Mouse (Mus musculus) midbrain, embryonic 13.5 days (tissue): ENCODE data around the gene Nkiras1. TPM values are rescaled to one million over a fixed set of nuclear protein-coding genes. Genes with fewer than 3 reads are reported as not detected.
"Not testable (repeated sequence)": the region's sequence is repeated elsewhere in the genome, so short reads cannot be mapped to it uniquely, and the experiment has no call there.

Experiments
- ATAC-seq: fragments of 200-750 bp; cut with Nextera tagmentation; 2 replicates; pipeline ENCODE4 v1.8.0; 2017; ENCODE audit warnings: mild to moderate bottlenecking, moderate TSS enrichment, moderate library complexity
- H3K27ac ChIP-seq: fragments of 300-500 bp; sonication (generic); 2 replicates; pipeline ENCODE4 v1.5.1; 2015; ENCODE audit warnings: inconsistent platforms, mild to moderate bottlenecking, moderate library complexity
- H3K27me3 ChIP-seq: fragments of 300-500 bp; sonication (generic); 2 replicates; pipeline ENCODE4 v1.6.1; 2015; ENCODE audit warnings: mild to moderate bottlenecking, inconsistent platforms
- H3K36me3 ChIP-seq: fragments of 300-500 bp; sonication (generic); 2 replicates; pipeline ENCODE4 v1.6.1; 2015; ENCODE audit warnings: mild to moderate bottlenecking, inconsistent platforms
- H3K4me1 ChIP-seq: fragments of 300-500 bp; sonication (generic); replicated peaks from 2 replicates; pipeline ENCODE4 v1.6.1; 2015; ENCODE audit warnings: inconsistent platforms
- H3K4me2 ChIP-seq: fragments of 300-500 bp; sonication (generic); replicated peaks from 2 replicates; pipeline ENCODE4 v1.6.1; 2015; ENCODE audit warnings: moderate library complexity, mild to moderate bottlenecking, inconsistent platforms
- H3K4me3 ChIP-seq: fragments of 300-500 bp; sonication (generic); replicated peaks from 2 replicates; pipeline ENCODE4 v1.5.1; 2015; ENCODE audit warnings: mild to moderate bottlenecking, inconsistent platforms
- H3K9ac ChIP-seq: fragments of 300-500 bp; sonication (generic); replicated peaks from 2 replicates; pipeline ENCODE4 v1.6.1; 2015; ENCODE audit warnings: mild to moderate bottlenecking, inconsistent platforms
- H3K9me3 ChIP-seq: fragments of 300-500 bp; sonication (generic); 2 replicates; pipeline ENCODE4 v1.6.1; 2016; ENCODE audit warnings: mild to moderate bottlenecking, inconsistent platforms
- WGBS: fragments of 180-500 bp; shearing (Covaris S2); methylation state at CpG from one replicate; pipeline ENCODE4 v1.1.7; 2015; 5-methylcytosine and 5-hydroxymethylcytosine counted together
- polyA plus RNA-seq: library from polyadenylated mRNA; unstranded; fragments of >200 nt; fragmentation: Nextera tagmentation; extraction: Ambion mirVana; gene quantifications from 2 replicates; pipeline ENCODE4 v1.2.1, GENCODE M21; 2015

Nkiras1 gene
- polyA plus RNA-seq, 1 experiment from 2014 or later: 32.2 TPM

GRCm38 (mm10) chr14:18238750-18239731 lies 31.9 kb upstream of the Nkiras1 start, which contains the start of gene Nr1d2:
TSS of gene Nr1d2 (minus strand) at chr14:18239127.
- no peaks in the 10 kb centered on the region for H3K36me3 ChIP-seq
- WGBS: under 1% methylated on average over 52 of the region's 66 CpGs
- peak; percentile 93 for ATAC-seq

GRCm38 (mm10) chr14:18240132-18240531 lies 30.8 kb upstream of the Nkiras1 start:
- Histone ChIP-seq H3K4me2 (no peak overlapping the region), H3K27me3 (no peaks in the 10 kb centered on the region), H3K4me3 (no peak overlapping the region), H3K4me1 (0 out of 2 replicates have a peak, but pooled peaks cover 3% of the 10 kb centered on the region), H3K9me3 (no peaks in the 10 kb centered on the region), H3K9ac (no peak overlapping the region), H3K36me3 (no peaks in the 10 kb centered on the region), H3K27ac (no peak overlapping the region)
- WGBS: 71% methylated on average over 7 of the region's 7 CpGs
- no peak for ATAC-seq

More at GRCm38 (mm10) chr14:18238750-18239731, 31.9 kb upstream of the Nkiras1 start, which contains the start of gene Nr1d2:
- peak within 1 kb of the TSS; percentile 83 for H3K4me3 ChIP-seq
- H3K4me2 ChIP-seq: peak within 1 kb of the TSS; percentile 76
- 0 out of 2 replicates have a peak, but pooled peaks cover 3% of the 10 kb centered on the region for H3K4me1 ChIP-seq
- peak within 1 kb of the TSS; percentile 63 for H3K9ac ChIP-seq
- H3K27me3 ChIP-seq: no peaks in the 10 kb centered on the region
- H3K27ac ChIP-seq: peak within 1 kb of the TSS; percentile 81
- H3K9me3 ChIP-seq: no peaks in the 10 kb centered on the region

GRCm38 (mm10) chr14:18241786-18242185 lies 29.1 kb upstream of the Nkiras1 start:
- Histone ChIP-seq H3K4me3 (no peak overlapping the region), H3K9me3 (no peaks in the 10 kb centered on the region), H3K36me3 (no peaks in the 10 kb centered on the region), H3K9ac (no peak overlapping the region), H3K27me3 (no peaks in the 10 kb centered on the region), H3K4me2 (no peak overlapping the region), H3K27ac (no peak overlapping the region), H3K4me1 (0 out of 2 replicates have a peak, but pooled peaks cover 3% of the 10 kb centered on the region)
- WGBS: 87% methylated on average over 4 of the region's 4 CpGs
- no peak for ATAC-seq

- H3K27me3 ChIP-seq: no peaks in the 10 kb centered on the region
- H3K27ac ChIP-seq: no peak overlapping the region
- no peaks in the 10 kb centered on the region for H3K36me3 ChIP-seq
- H3K4me2 ChIP-seq: no peak overlapping the region
- no peaks in the 10 kb centered on the region for H3K9me3 ChIP-seq
- no peak overlapping the region for H3K4me3 ChIP-seq
- WGBS: 82% methylated on average over 21 of the region's 21 CpGs
- H3K4me1 ChIP-seq: 0 out of 2 replicates have a peak, but pooled peaks cover 3% of the 10 kb centered on the region
- ATAC-seq: no peak
- H3K9ac ChIP-seq: no peak overlapping the region
These were observed 28.3 kb upstream of the Nkiras1 start for GRCm38 (mm10) chr14:18242638-18243130.

- no peaks in the 10 kb centered on the region for H3K4me1 ChIP-seq
- WGBS: 88% methylated on average over 3 of the region's 3 CpGs
- no peak overlapping the region for H3K4me2 ChIP-seq
- ATAC-seq: no peak
- no peaks in the 10 kb centered on the region for H3K27me3 ChIP-seq
- no peaks in the 10 kb centered on the region for H3K9me3 ChIP-seq
- H3K4me3 ChIP-seq: no peak overlapping the region
- no peak overlapping the region for H3K27ac ChIP-seq
- peaks cover 18% of the 10 kb centered on the region for H3K36me3 ChIP-seq
- no peak overlapping the region for H3K9ac ChIP-seq
These were observed 9.7 kb upstream of the Nkiras1 start for GRCm38 (mm10) chr14:18261203-18261602.

- Histone ChIP-seq H3K4me2 (no peak overlapping the region), H3K9me3 (no peaks in the 10 kb centered on the region), H3K27ac (no peak overlapping the region), H3K27me3 (no peaks in the 10 kb centered on the region), H3K36me3 (peaks cover 37% of the 10 kb centered on the region), H3K4me1 (peaks cover 6% of the 10 kb centered on the region), H3K9ac (no peak overlapping the region), H3K4me3 (no peak overlapping the region)
- 0 out of 2 replicates have a peak, but pooled peaks have one; percentile 35 for ATAC-seq
- 65% methylated on average over 4 of the region's 4 CpGs for WGBS
These were observed 7.5 kb upstream of the Nkiras1 start for GRCm38 (mm10) chr14:18263427-18263826.

GRCm38 (mm10) chr14:18269947-18270528 lies 898 bp upstream of the Nkiras1 start:
- H3K9ac ChIP-seq: peak overlapping the region; percentile 99
- not testable (repeated sequence) for H3K9me3 ChIP-seq, H3K27me3 ChIP-seq
- peak overlapping the region; percentile 80 for H3K4me2 ChIP-seq
- peak overlapping the region; percentile 86 for H3K27ac ChIP-seq
- ATAC-seq: peak; percentile 0; the same call in 1 of the 2 replicates
- peaks cover 22% of the 10 kb centered on the region for H3K36me3 ChIP-seq
- under 1% methylated on average over 24 of the region's 24 CpGs for WGBS
- peak overlapping the region; percentile 90 for H3K4me3 ChIP-seq
- H3K4me1 ChIP-seq: peaks cover 26% of the 10 kb centered on the region

- H3K4me1 ChIP-seq: peaks cover 26% of the 10 kb centered on the region
- H3K4me3 ChIP-seq: peak overlapping the region; percentile 90
- no peaks in the 10 kb centered on the region for H3K9me3 ChIP-seq
- no peak overlapping the region for H3K27ac ChIP-seq
- H3K36me3 ChIP-seq: peaks cover 18% of the 10 kb centered on the region
- WGBS: 11% methylated on average over 7 of the region's 7 CpGs
- peak overlapping the region; percentile 74 for H3K9ac ChIP-seq
- no peak for ATAC-seq
- no peaks in the 10 kb centered on the region for H3K27me3 ChIP-seq
- H3K4me2 ChIP-seq: peak overlapping the region; percentile 66
These were observed 730 bp downstream of the Nkiras1 start for GRCm38 (mm10) chr14:18271666-18272065.

GRCm38 (mm10) chr14:18274526-18274925 lies 3.6 kb downstream of the Nkiras1 start:
- Histone ChIP-seq H3K4me2 (no peak overlapping the region), H3K4me3 (no peak overlapping the region), H3K27me3 (no peaks in the 10 kb centered on the region), H3K9me3 (no peaks in the 10 kb centered on the region), H3K4me1 (peaks cover 11% of the 10 kb centered on the region), H3K9ac (no peak overlapping the region), H3K36me3 (peaks cover 24% of the 10 kb centered on the region), H3K27ac (no peak overlapping the region)
- no peak for ATAC-seq
- whole genome bisulfite sequencing: 65% methylated on average over 1 of the region's 1 CpGs

- ATAC-seq: no peak
- H3K4me1 ChIP-seq: no peaks in the 10 kb centered on the region
- H3K9ac ChIP-seq: no peak overlapping the region
- H3K36me3 ChIP-seq: peaks cover 50% of the 10 kb centered on the region
- WGBS: 89% methylated on average over 5 of the region's 5 CpGs
- H3K9me3 ChIP-seq: no peaks in the 10 kb centered on the region
- H3K4me2 ChIP-seq: no peak overlapping the region
- no peaks in the 10 kb centered on the region for H3K27me3 ChIP-seq
- no peak overlapping the region for H3K27ac ChIP-seq
- no peak overlapping the region for H3K4me3 ChIP-seq
These were observed 9.4 kb downstream of the Nkiras1 start for GRCm38 (mm10) chr14:18280375-18280774.

- H3K4me2 ChIP-seq: no peak overlapping the region
- no peak for ATAC-seq
- H3K4me1 ChIP-seq: no peaks in the 10 kb centered on the region
- WGBS: 85% methylated on average over 2 of the region's 2 CpGs
- H3K4me3 ChIP-seq: no peak overlapping the region
- no peak overlapping the region for H3K9ac ChIP-seq
- no peaks in the 10 kb centered on the region for H3K9me3 ChIP-seq
- H3K36me3 ChIP-seq: peaks cover 26% of the 10 kb centered on the region
- H3K27ac ChIP-seq: no peak overlapping the region
- no peaks in the 10 kb centered on the region for H3K27me3 ChIP-seq
These were observed 13.6 kb downstream of the Nkiras1 start for GRCm38 (mm10) chr14:18284581-18284980.

GRCm38 (mm10) chr14:18285476-18285875 lies 14.5 kb downstream of the Nkiras1 start:
- peaks cover 19% of the 10 kb centered on the region for H3K36me3 ChIP-seq
- no peaks in the 10 kb centered on the region for H3K4me1 ChIP-seq

More at GRCm38 (mm10) chr14:18285476-18285875, 14.5 kb downstream of the Nkiras1 start:
- no peaks in the 10 kb centered on the region for H3K27me3 ChIP-seq
- no peak overlapping the region for H3K4me2 ChIP-seq
- no peak for ATAC-seq
- H3K4me3 ChIP-seq: no peak overlapping the region
- WGBS: 91% methylated on average over 3 of the region's 3 CpGs
- no peak overlapping the region for H3K27ac ChIP-seq
- no peaks in the 10 kb centered on the region for H3K9me3 ChIP-seq
- H3K9ac ChIP-seq: no peak overlapping the region
